Mouse (Mus musculus) CD4-positive, CD25-positive, alpha-beta regulatory T cell (primary cell): ENCODE data around the gene Efnb2. TPM values are rescaled to one million over a fixed set of nuclear protein-coding genes. Genes with fewer than 3 reads are reported as not detected.

Source experiments
- polyA plus RNA-seq: library from polyadenylated mRNA; unstranded; fragments of 100-300 nt; shearing (Covaris generic); gene quantifications from one replicate; pipeline ENCODE4 v1.2.1, GENCODE M21; 2017

The Efnb2 gene
- 0.24 TPM for polyA plus RNA-seq

GRCm38 (mm10) chr8:8661103-8661758, at the start of gene Efnb2:
TSS of gene Efnb2 (minus strand) at chr8:8661242.

GRCm38 (mm10) chr8:8690146-8691092, 29.4 kb upstream of the Efnb2 start, which contains the start of gene Arglu1:
TSS of gene Arglu1 (minus strand) at chr8:8690521.

Other genes with a start within 250 kb of the Efnb2 start
- 128 TPM for gene Arglu1, start 29.3 kb upstream of the Efnb2 start, polyA plus RNA-seq